In the genomic region with DNA sequence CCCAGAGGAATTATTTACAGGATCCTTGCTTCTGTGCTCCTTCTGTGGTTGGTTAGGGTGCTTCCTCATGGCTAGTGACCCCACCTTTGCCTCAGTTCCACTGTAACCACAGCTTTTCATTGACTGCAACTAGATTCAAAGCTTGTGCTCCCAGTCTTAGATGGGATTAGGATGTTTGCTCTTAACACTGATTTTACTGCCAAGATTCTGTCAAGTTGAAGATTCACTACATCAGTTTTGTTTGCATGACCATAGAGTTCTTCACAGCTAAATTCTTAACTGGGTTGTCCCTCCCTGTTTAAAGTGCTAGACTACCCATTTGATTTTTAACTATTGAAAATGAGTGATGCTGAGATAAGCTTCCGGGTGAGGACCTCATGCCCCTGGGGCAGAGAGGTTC, we compare ENCODE assay signal across 15 mouse cellular contexts. TPM values are rescaled to one million over a fixed set of nuclear protein-coding genes. Genes with fewer than 3 reads are reported as not detected.
DNase-seq lines count a peak whose midpoint lies in the region; ATAC-seq and TF ChIP-seq lines count a peak whose summit lies in the region.
"Had no signal": no experiment of that assay in that cellular context is flagged by ENCODE, and none has a peak within 500 bp of the region (broad histone marks: within the 10 kb centered on the region; RNA-seq: fewer than 3 reads in every experiment).

No protein-coding gene starts in this region.

- no peak overlapping the region for H3K9ac ChIP-seq in forebrain, embryonic 12.5 days
- no peak overlapping the region for H3K9ac ChIP-seq in forebrain, embryonic 16.5 days (replicated peaks; ENCODE audit: low read depth, low read length)
- no peak overlapping the region for H3K9ac ChIP-seq in liver, adult 2 months (ENCODE audit: low read depth, low read length)
- no peak overlapping the region for H3K9ac ChIP-seq in liver, embryonic 11.5 days (ENCODE audit: low read depth, low read length)
- H3K9ac ChIP-seq: lung, embryonic 15.5 days had no signal

- TF ChIP-seq CTCF in liver, adult 2 months (IDR thresholded peaks at IDR 0.05; ENCODE audit: low read depth, low read length), result no peak

- no peaks in the 10 kb centered on the region for H3K27me3 ChIP-seq in forebrain, embryonic 12.5 days
- H3K27me3 ChIP-seq in forebrain, embryonic 16.5 days (replicated peaks; ENCODE audit: control insufficient read depth, insufficient read depth, low read length), result no peaks in the 10 kb centered on the region
- no peaks in the 10 kb centered on the region for H3K27me3 ChIP-seq in liver, adult 2 months (ENCODE audit: control insufficient read depth, insufficient read depth, low read length)
- no peaks in the 10 kb centered on the region for H3K27me3 ChIP-seq in liver, embryonic 11.5 days (replicated peaks; ENCODE audit: control insufficient read depth, insufficient read depth, low read length)
- H3K27me3 ChIP-seq: lung, embryonic 15.5 days had no signal

- no peak overlapping the region for H3K4me2 ChIP-seq in forebrain, embryonic 12.5 days
- no peak overlapping the region for H3K4me2 ChIP-seq in forebrain, embryonic 16.5 days (ENCODE audit: low read length)
- no peak overlapping the region for H3K4me2 ChIP-seq in liver, embryonic 11.5 days
- H3K4me2 ChIP-seq: lung, embryonic 15.5 days had no signal

- peak; percentile 66 for DNase-seq in liver, adult 2 months (ENCODE audit: extremely low read depth, low read depth, low spot score)
- DNase-seq in liver, embryonic 11.5 days (ENCODE audit: low spot score), result no peak
- DNase-seq in NIH3T3 (ENCODE audit: low read depth), result peak; percentile 71
- no peak for DNase-seq in right cerebral cortex, adult 18-20 months
- DNase-seq in adrenal gland, postnatal 25 days, result no peak
- DNase-seq: adrenal gland, adult 2 months; cerebellum, adult 11 months; heart, adult 11 months; heart, postnatal 36 days; right cerebral cortex, postnatal 14 days had no signal

- peaks cover 31% of the 10 kb centered on the region for H3K4me1 ChIP-seq in forebrain, embryonic 12.5 days
- peaks cover 26% of the 10 kb centered on the region for H3K4me1 ChIP-seq in forebrain, embryonic 16.5 days (replicated peaks; ENCODE audit: control insufficient read depth, insufficient read depth, low read length)
- peaks cover 21% of the 10 kb centered on the region for H3K4me1 ChIP-seq in liver, adult 2 months (ENCODE audit: control insufficient read depth, insufficient read depth, low read length)
- peaks cover 4% of the 10 kb centered on the region; the same call in 1 of the 2 replicates for H3K4me1 ChIP-seq in liver, embryonic 11.5 days (replicated peaks; ENCODE audit: control insufficient read depth, insufficient read depth, low read length)

- 0 out of 2 replicates have a peak overlapping the region, but pooled peaks have one; percentile 5 for H3K27ac ChIP-seq in forebrain, embryonic 12.5 days
- no peak overlapping the region for H3K27ac ChIP-seq in forebrain, embryonic 16.5 days (ENCODE audit: low read length)
- H3K27ac ChIP-seq in liver, adult 2 months (replicated peaks; ENCODE audit: insufficient read depth, low read depth, low read length), result 0 out of 2 replicates have a peak overlapping the region, but pooled peaks have one; percentile 3
- no peak overlapping the region for H3K27ac ChIP-seq in liver, embryonic 11.5 days (ENCODE audit: low read depth, low read length)
- peak overlapping the region; percentile 52 for H3K27ac ChIP-seq in macrophage
- H3K27ac ChIP-seq: lung, embryonic 15.5 days had no signal

- TF ChIP-seq POLR2A in liver, adult 2 months (IDR thresholded peaks at IDR 0.05; ENCODE audit: extremely low read depth, insufficient read depth, low read length), result no peak

- H3K36me3 ChIP-seq in forebrain, embryonic 12.5 days (replicated peaks), result no peaks in the 10 kb centered on the region
- no peaks in the 10 kb centered on the region for H3K36me3 ChIP-seq in forebrain, embryonic 16.5 days (ENCODE audit: control insufficient read depth, insufficient read depth)
- no peaks in the 10 kb centered on the region for H3K36me3 ChIP-seq in liver, adult 2 months (ENCODE audit: control insufficient read depth, insufficient read depth, low read length)
- no peaks in the 10 kb centered on the region; the same call in 1 of the 2 replicates for H3K36me3 ChIP-seq in liver, embryonic 11.5 days (ENCODE audit: control insufficient read depth, insufficient read depth, low read length)
- H3K36me3 ChIP-seq in macrophage (ENCODE audit: inconsistent target), result no peaks in the 10 kb centered on the region
- H3K36me3 ChIP-seq: lung, embryonic 15.5 days had no signal

- H3K4me3 ChIP-seq in forebrain, embryonic 12.5 days (replicated peaks), result no peak overlapping the region
- no peak overlapping the region for H3K4me3 ChIP-seq in forebrain, embryonic 16.5 days (replicated peaks; ENCODE audit: low read length)
- no peak overlapping the region for H3K4me3 ChIP-seq in liver, adult 2 months (ENCODE audit: insufficient read depth, low read depth, low read length)
- H3K4me3 ChIP-seq in liver, embryonic 11.5 days (ENCODE audit: low read depth, low read length), result no peak overlapping the region
- no peak overlapping the region for H3K4me3 ChIP-seq in macrophage (ENCODE audit: inconsistent target)
- H3K4me3 ChIP-seq: lung, embryonic 15.5 days had no signal

- H3K9me3 ChIP-seq in forebrain, embryonic 12.5 days, result no peaks in the 10 kb centered on the region
- H3K9me3 ChIP-seq in forebrain, embryonic 16.5 days (ENCODE audit: control insufficient read depth, low read length), result no peaks in the 10 kb centered on the region
- H3K9me3 ChIP-seq in liver, embryonic 11.5 days (ENCODE audit: control insufficient read depth, low read length), result no peaks in the 10 kb centered on the region
- H3K9me3 ChIP-seq: G1E; lung, embryonic 15.5 days had no signal

- WGBS in forebrain, embryonic 12.5 days, result 67% methylated on average over 1 of the region's 1 CpGs
- WGBS in forebrain, embryonic 16.5 days, result 42% methylated on average over 1 of the region's 1 CpGs
- WGBS in liver, adult 2 months, result 6% methylated on average over 1 of the region's 1 CpGs
- WGBS in liver, embryonic 11.5 days, result 43% methylated on average over 1 of the region's 1 CpGs
- 75% methylated on average over 1 of the region's 1 CpGs for WGBS in macrophage (ENCODE audit: missing documents)

- no peak for ATAC-seq in forebrain, embryonic 12.5 days (ENCODE audit: low FRiP score)
- no peak for ATAC-seq in forebrain, embryonic 16.5 days
- no peak for ATAC-seq in liver, embryonic 11.5 days (replicated peaks; ENCODE audit: low FRiP score)

- peaks cover 54% of the 10 kb centered on the region for H3K79me2 ChIP-seq in liver, adult 2 months (ENCODE audit: control insufficient read depth, insufficient read depth, low read length)
- peaks cover 94% of the 10 kb centered on the region for H3K79me2 ChIP-seq in macrophage (ENCODE audit: inconsistent target)

RNA-seq across cellular contexts. Expression of gene Tent4b, which starts 29.3 kb away (rescaled TPM):
- polyA plus RNA-seq in forebrain, embryonic 12.5 days (2016; fragmentation: Nextera tagmentation; extraction: Ambion mirVana), result 11.2 and 12.7 TPM in 2 replicates
- 9.3 and 11.1 TPM in 2 replicates for polyA plus RNA-seq in forebrain, embryonic 16.5 days (2015; fragmentation: Nextera tagmentation; extraction: Ambion mirVana)
- 22.4 and 23.7 TPM in 2 replicates for total RNA-seq in liver, adult 2 months (2014; rRNA removed)
- 17.3 and 18.0 TPM in 2 replicates for polyA plus RNA-seq in liver, adult 2 months (2012; rRNA removed)
- 11.2 and 11.9 TPM in 2 replicates for polyA plus RNA-seq in liver, embryonic 11.5 days (2014; fragmentation: Nextera tagmentation; extraction: Ambion mirVana)
- 10 to 100 TPM; 11.4 to 60.4 (median 38.2) TPM for total RNA-seq in macrophage (2018; cell fraction: chromatin; rRNA removed)
- 10 to 100 TPM; 14.4 to 29.1 (median 21.2) TPM for total RNA-seq in macrophage (2018; cell fraction: cytosol; rRNA removed)
- total RNA-seq in macrophage (2018; cell fraction: nucleus; rRNA removed), result 10 to 100 TPM; 13.6 to 62.3 (median 28.9) TPM
- polyA plus RNA-seq in macrophage (2018), result 18.2 to 27.6 TPM (median 20.6 TPM) in 3 replicates
- total RNA-seq in adrenal gland, postnatal 25 days (2021), result 32.3 and 34.1 TPM in 2 replicates

RNA-seq across cellular contexts. Expression of gene Adcy7, which starts 43.9 kb away (rescaled TPM):
- polyA plus RNA-seq in forebrain, embryonic 12.5 days (2016; fragmentation: Nextera tagmentation; extraction: Ambion mirVana), result 2.2 and 2.5 TPM in 2 replicates
- 2.1 TPM in 2 replicates for polyA plus RNA-seq in forebrain, embryonic 16.5 days (2015; fragmentation: Nextera tagmentation; extraction: Ambion mirVana)
- total RNA-seq in liver, adult 2 months (2014; rRNA removed), result 2.1 and 2.6 TPM in 2 replicates
- 1.0 and 1.6 TPM in 2 replicates for polyA plus RNA-seq in liver, adult 2 months (2012; rRNA removed)
- polyA plus RNA-seq in liver, embryonic 11.5 days (2014; fragmentation: Nextera tagmentation; extraction: Ambion mirVana), result 46.6 and 49.7 TPM in 2 replicates
- total RNA-seq in macrophage (2018; cell fraction: chromatin; rRNA removed), result 100 to 1,000 TPM; 118 to 513 (median 314) TPM
- total RNA-seq in macrophage (2018; cell fraction: cytosol; rRNA removed), result 100 to 1,000 TPM in 8 of 26 experiments, 10 to 100 TPM in 18; 53.5 to 117 (median 87.6) TPM
- total RNA-seq in macrophage (2018; cell fraction: nucleus; rRNA removed), result 100 to 1,000 TPM; 108 to 315 (median 217) TPM
- 49.6 to 90.2 TPM (median 76.3 TPM) in 3 replicates for polyA plus RNA-seq in macrophage (2018)
- total RNA-seq in adrenal gland, postnatal 25 days (2021), result 5.4 and 8.4 TPM in 2 replicates

Comparison
In these comparisons a context has a peak if more than half of its experiments do, and no peak if none do; other contexts are left out.
1. H3K27ac ChIP-seq: peak in forebrain, embryonic 12.5 days (single experiment), liver, adult 2 months (single experiment) and macrophage (single experiment); none in forebrain, embryonic 16.5 days (single experiment) and liver, embryonic 11.5 days (single experiment).
2. DNase-seq: peak in liver, adult 2 months (single experiment) and NIH3T3 (single experiment); none in liver, embryonic 11.5 days (single experiment), right cerebral cortex, adult 18-20 months (single experiment) and adrenal gland, postnatal 25 days (single experiment).
3. RNA of gene Adcy7, which starts 43.9 kb away (polyA plus RNA-seq): 46.6 to 49.7 TPM in liver, embryonic 11.5 days and 49.6 to 90.2 TPM in macrophage; 2.2 to 2.5 TPM in forebrain, embryonic 12.5 days, 2.1 TPM in forebrain, embryonic 16.5 days and 1.0 to 1.6 TPM in liver, adult 2 months; every median in the first group is over 10 times any median in the second.